Mouse (Mus musculus) G1E (cell line): ENCODE results near the gene Ccl1. TPM values are rescaled to one million over a fixed set of nuclear protein-coding genes. Genes with fewer than 3 reads are reported as not detected.

Experiments
- ATAC-seq: 2 replicates; pipeline ENCODE4 v1.8.0; 2016; ENCODE audit warnings: mild to moderate bottlenecking; ENCODE audit not compliant: insufficient number of reproducible peaks, poor library complexity, low FRiP score, severe bottlenecking; ENCODE audit errors: extremely low read depth
- DNase-seq: peaks from one replicate; pipeline ENCODE4 v3.0.0; 2012; ENCODE audit warnings: low spot score
- H3K27me3 ChIP-seq: 2 replicates; pipeline ENCODE4 v1.6.1; 2012; ENCODE audit warnings: mild to moderate bottlenecking, low read length, inconsistent platforms; ENCODE audit not compliant: insufficient read depth
- H3K36me3 ChIP-seq: replicated peaks from 2 replicates; pipeline ENCODE3; 2012; ENCODE audit warnings: mild to moderate bottlenecking, inconsistent platforms
- H3K4me1 ChIP-seq: 2 replicates; pipeline ENCODE4 v1.6.1; 2012; ENCODE audit warnings: low read depth, low read length, inconsistent platforms, mixed read lengths; ENCODE audit not compliant: insufficient read depth
- H3K4me3 ChIP-seq: 2 replicates; pipeline ENCODE4 v1.5.1; 2012; ENCODE audit warnings: low read depth, mild to moderate bottlenecking, inconsistent platforms, low read length, moderate library complexity, mixed read lengths
- H3K9me3 ChIP-seq: replicated peaks from 2 replicates; pipeline ENCODE4 v1.6.1; 2012; ENCODE audit warnings: inconsistent platforms
- CTCF ChIP-seq: IDR thresholded peaks from 2 replicates; pipeline ENCODE4 v1.5.1; 2012; ENCODE audit warnings: low read depth, low read length, inconsistent platforms, mixed read lengths
- GATA1 ChIP-seq: IDR thresholded peaks from 2 replicates; pipeline ENCODE4 v1.6.1; 2012; ENCODE audit warnings: borderline replicate concordance, low read length, inconsistent platforms, mixed read lengths
- GATA2 ChIP-seq: IDR thresholded peaks from 2 replicates; pipeline ENCODE4 v1.6.1; 2012; ENCODE audit warnings: low read depth, low read length, inconsistent platforms, borderline replicate concordance
- POLR2AphosphoS5 ChIP-seq: IDR thresholded peaks from 2 replicates; pipeline ENCODE4 v1.6.1; 2012; ENCODE audit warnings: low read depth, low read length, inconsistent platforms; ENCODE audit not compliant: insufficient replicate concordance
- TAL1 ChIP-seq: conservative IDR thresholded peaks from 2 replicates; pipeline ENCODE4 v1.6.1; 2012; ENCODE audit warnings: low read depth, low read length, inconsistent platforms, mixed read lengths
- polyA plus RNA-seq: library from polyadenylated mRNA; stranded (reverse); fragments of >175 nt; gene quantifications from 2 replicates; pipeline ENCODE4 v1.2.3, GENCODE M21; 2012
- total RNA-seq, 2 experiments: library from RNA; stranded (forward) in 1 of 2; stranded (reverse) in 1 of 2; fragments of 200-1000 nt in 1 of 2; fragments of >200 nt in 1 of 2; fragmentation: Nextera tagmentation in 1 of 2; gene quantifications; 2 replicates each; pipeline ENCODE4 v1.2.3; 2014 to 2017

Gene Ccl1
- total and polyA plus RNA-seq, 3 experiments: 0.05 TPM; not detected in 2

DNA sequence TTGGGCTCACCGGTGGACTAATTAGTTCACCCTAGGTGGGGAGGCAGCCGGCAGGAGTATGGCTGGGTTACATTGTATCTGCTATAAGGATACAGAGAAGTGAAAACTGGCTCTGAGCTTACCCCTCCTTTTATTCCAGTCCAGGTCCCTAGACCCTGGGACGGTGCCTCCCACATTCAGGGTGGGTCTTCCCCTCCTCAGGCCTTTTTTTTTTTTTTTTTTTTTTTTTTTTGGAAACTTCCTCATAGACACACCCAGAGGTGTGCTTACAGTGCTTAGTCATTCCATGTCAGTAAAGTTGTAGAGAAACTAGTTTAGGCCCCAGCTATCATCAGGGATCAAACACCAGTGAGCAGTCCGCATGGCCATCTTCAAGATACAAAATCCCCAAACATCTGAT, 7.6 kb downstream of the Ccl1 start:
- Histone ChIP-seq H3K36me3 (no peaks in the 10 kb centered on the region), H3K27me3 (no peaks in the 10 kb centered on the region), H3K9me3 (peaks cover 67% of the 10 kb centered on the region), H3K4me1 (no peaks in the 10 kb centered on the region), H3K4me3 (no peak overlapping the region)
- ATAC-seq (no peak), DNase-seq (no peak)
- no peak for TF ChIP-seq POLR2AphosphoS5
- TF ChIP-seq TAL1: no peak
- TF ChIP-seq GATA1: no peak
- no peak for TF ChIP-seq CTCF
- TF ChIP-seq GATA2: no peak

DNA sequence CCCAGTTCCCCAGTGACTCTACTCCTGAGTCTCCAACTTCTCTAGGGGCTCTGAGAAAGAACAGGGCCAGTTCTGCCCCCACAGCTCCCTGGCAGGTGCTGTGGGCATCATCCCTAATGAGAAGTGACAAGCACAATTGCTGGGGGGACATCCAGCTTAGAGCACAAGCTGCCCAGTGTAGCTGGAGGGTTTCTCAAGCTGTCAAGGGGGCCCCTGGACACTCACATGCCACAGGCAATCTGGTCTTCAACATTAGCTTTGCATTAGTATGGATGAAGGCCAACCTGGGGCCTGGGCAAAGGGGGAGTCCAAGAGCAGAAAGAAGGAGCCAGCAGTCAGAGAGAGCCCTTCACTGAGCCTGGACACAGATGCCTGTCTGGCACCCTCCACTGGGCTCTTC, 14.6 kb downstream of the Ccl1 start:
- Histone ChIP-seq H3K4me1 (no peaks in the 10 kb centered on the region), H3K27me3 (no peaks in the 10 kb centered on the region), H3K36me3 (no peaks in the 10 kb centered on the region), H3K9me3 (peaks cover 56% of the 10 kb centered on the region), H3K4me3 (no peak overlapping the region)
- no peak for TF ChIP-seq TAL1
- TF ChIP-seq CTCF: no peak
- no peak for TF ChIP-seq POLR2AphosphoS5
- no peak for TF ChIP-seq GATA2
- TF ChIP-seq GATA1: no peak
- DNase-seq (no peak), ATAC-seq (no peak)

GRCm38 (mm10) chr11:82274149-82274812, 31.2 kb downstream of the Ccl1 start:
- DNase-seq: no peak

GRCm38 (mm10) chr11:82259131-82259530, 46.4 kb downstream of the Ccl1 start:
- Histone ChIP-seq H3K36me3 (no peaks in the 10 kb centered on the region), H3K9me3 (peaks cover 77% of the 10 kb centered on the region), H3K27me3 (no peaks in the 10 kb centered on the region), H3K4me3 (no peak overlapping the region), H3K4me1 (no peaks in the 10 kb centered on the region)
- no peak for DNase-seq
- no peak for ATAC-seq
- TF ChIP-seq TAL1: no peak
- no peak for TF ChIP-seq POLR2AphosphoS5
- no peak for TF ChIP-seq CTCF
- no peak for TF ChIP-seq GATA2
- no peak for TF ChIP-seq GATA1

More at GRCm38 (mm10) chr11:82274149-82274812, 31.2 kb downstream of the Ccl1 start:
- no peaks in the 10 kb centered on the region for H3K27me3 ChIP-seq
- TF ChIP-seq GATA1: no peak
- TF ChIP-seq GATA2: no peak
- no peak for TF ChIP-seq CTCF
- no peak for TF ChIP-seq POLR2AphosphoS5
- no peak for TF ChIP-seq TAL1
- no peak overlapping the region for H3K4me3 ChIP-seq
- no peak for ATAC-seq
- no peaks in the 10 kb centered on the region for H3K36me3 ChIP-seq
- H3K9me3 ChIP-seq: peaks cover 91% of the 10 kb centered on the region
- H3K4me1 ChIP-seq: no peaks in the 10 kb centered on the region

- no peak overlapping the region for H3K4me3 ChIP-seq
- H3K9me3 ChIP-seq: peaks cover 88% of the 10 kb centered on the region
- no peaks in the 10 kb centered on the region for H3K36me3 ChIP-seq
- H3K27me3 ChIP-seq: no peaks in the 10 kb centered on the region
- H3K4me1 ChIP-seq: no peaks in the 10 kb centered on the region
- TF ChIP-seq GATA1 (no peak), TAL1 (no peak)
- DNase-seq: no peak
- no peak for ATAC-seq
Measured at GRCm38 (mm10) chr11:82255601-82256000, 49.9 kb downstream of the Ccl1 start.

GRCm38 (mm10) chr11:82253421-82253820, 52.1 kb downstream of the Ccl1 start:
- TF ChIP-seq POLR2AphosphoS5 (no peak), GATA2 (no peak), GATA1 (no peak), TAL1 (no peak), CTCF (no peak)
- DNase-seq: no peak
- H3K9me3 ChIP-seq: peaks cover 91% of the 10 kb centered on the region
- H3K36me3 ChIP-seq: no peaks in the 10 kb centered on the region
- no peaks in the 10 kb centered on the region for H3K27me3 ChIP-seq
- ATAC-seq: no peak
- H3K4me3 ChIP-seq: no peak overlapping the region
- no peaks in the 10 kb centered on the region for H3K4me1 ChIP-seq
